Mouse (Mus musculus): Measurements from ENCODE around the gene Akt1s1. TPM values are rescaled to one million over a fixed set of nuclear protein-coding genes. Genes with fewer than 3 reads are reported as not detected.

Gene Akt1s1
- polyA plus RNA-seq, 1 experiment from 2014 or later: 45.3 TPM

DNA sequence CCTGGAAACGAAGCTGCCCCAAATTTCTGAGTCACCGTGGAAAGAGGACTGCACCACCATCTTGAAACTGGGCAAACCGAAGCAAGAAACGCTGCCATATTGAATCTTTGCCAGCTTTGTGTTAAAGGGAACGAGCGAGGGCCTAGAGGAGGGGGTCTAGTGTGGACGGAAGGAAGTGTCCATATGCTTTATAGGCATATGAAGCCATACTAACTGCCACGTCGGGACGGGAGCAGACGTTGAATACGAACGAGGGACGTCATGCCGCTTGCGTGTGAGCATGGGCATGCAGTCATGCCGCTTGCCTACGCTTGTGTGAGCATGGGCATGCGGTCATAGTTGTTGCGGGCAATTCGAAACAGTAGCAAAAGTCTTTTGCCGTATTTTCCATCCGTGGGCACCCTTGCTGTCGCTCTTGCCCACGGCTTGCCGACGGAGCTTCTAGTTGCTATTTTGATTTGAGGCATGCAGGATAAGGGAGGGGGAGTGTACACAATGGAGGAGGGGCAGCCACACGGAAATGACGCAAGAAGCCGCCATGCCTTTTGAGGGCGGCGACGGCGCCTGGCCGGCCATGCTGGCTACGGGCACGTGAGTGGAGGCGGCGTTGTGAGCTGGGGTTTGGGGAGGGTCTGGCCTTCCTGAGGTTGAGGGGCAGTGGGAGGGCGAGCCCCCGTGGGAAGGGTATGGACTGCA, 773 bp downstream of the Akt1s1 start:
- peak overlapping the region; percentile 84 for H3K4me3 ChIP-seq
- no peaks in the 10 kb centered on the region for H3K9me3 ChIP-seq (replicated peaks)
- H3K4me2 ChIP-seq: peak overlapping the region; percentile 95
- H3K4me1 ChIP-seq: peaks cover 51% of the 10 kb centered on the region
- H3K36me3 ChIP-seq: peaks cover 48% of the 10 kb centered on the region
- H3K27me3 ChIP-seq (replicated peaks): no peaks in the 10 kb centered on the region
- H3K27ac ChIP-seq: peak overlapping the region; percentile 94
- under 1% methylated on average over 41 of the region's 41 CpGs for WGBS (ENCODE audit: insufficient replicate concordance)
- H3K9ac ChIP-seq: peak overlapping the region; percentile 89
- ATAC-seq: peak; percentile 59

DNA sequence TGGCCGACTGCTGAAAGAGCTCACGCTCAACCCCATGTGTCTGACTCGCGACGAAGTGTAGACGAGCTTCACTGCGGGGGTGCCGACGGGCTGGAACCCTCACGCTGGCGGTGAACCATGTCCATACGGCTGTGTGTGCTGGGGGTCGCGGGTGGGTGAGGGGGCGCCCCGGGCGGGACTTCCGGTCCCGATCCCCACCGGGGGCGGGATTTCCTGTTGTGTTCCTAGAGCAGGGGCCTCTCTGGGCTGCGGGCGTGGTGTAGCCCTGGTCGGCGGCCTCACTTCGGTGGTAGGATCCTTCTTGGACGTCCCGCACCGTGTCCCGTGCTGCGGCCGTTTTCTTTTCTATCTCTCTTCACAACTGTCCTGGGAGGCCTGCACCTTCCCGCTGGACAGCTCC, 1.4 kb downstream of the Akt1s1 start:
- Histone ChIP-seq H3K27ac (peak overlapping the region; percentile 94), H3K4me2 (peak overlapping the region; percentile 95), H3K36me3 (peaks cover 42% of the 10 kb centered on the region), H3K9ac (peak overlapping the region; percentile 89), H3K27me3 (replicated peaks) (no peaks in the 10 kb centered on the region), H3K4me1 (peaks cover 57% of the 10 kb centered on the region), H3K4me3 (peak overlapping the region; percentile 84), H3K9me3 (replicated peaks) (no peaks in the 10 kb centered on the region)
- WGBS (ENCODE audit: insufficient replicate concordance): 0% methylated on average over 33 of the region's 33 CpGs
- ATAC-seq: peak; percentile 52

DNA sequence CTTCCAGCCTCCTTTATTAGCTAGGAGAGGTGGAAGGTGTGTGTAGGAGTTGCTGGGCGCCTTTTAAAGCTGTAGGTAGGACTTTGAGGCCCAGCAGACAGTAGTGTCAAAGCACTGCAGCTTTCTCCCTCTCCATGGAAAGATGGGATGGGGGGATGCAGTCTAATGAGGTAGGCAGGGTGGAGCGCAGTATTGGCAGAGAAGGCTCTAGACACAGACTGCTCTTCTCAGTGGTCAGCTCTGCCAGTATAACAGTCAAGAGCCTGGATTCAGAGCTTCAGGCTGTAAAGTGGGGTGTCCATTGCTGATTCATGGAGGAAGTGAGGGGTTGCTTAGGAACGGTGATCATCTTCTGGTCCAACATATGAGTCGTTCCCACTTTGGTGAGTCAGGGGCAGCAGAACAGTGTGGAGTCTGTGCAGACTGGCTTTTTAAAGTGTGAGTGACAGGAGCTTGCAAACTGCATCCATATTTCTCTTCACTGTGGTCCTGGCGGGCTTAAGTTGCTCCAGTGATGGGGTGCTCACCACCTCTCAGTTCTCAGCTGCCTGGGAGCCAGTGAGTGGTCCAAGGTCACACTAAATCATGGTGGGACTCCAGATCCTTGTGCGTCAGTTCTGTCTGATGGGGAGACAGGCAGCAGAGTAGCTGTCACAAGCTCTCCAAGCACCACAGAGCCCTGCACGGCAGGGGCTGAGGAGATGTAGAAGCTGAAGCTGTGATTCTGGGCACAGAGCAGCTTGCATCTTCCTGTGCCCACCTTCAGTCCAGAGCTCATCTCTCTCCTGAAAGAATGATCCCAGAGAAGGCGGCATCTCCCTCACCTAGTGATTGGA, 2.2 kb downstream of the Akt1s1 start:
- WGBS (ENCODE audit: insufficient replicate concordance): 57% methylated on average over 8 of the region's 8 CpGs
- no peaks in the 10 kb centered on the region for H3K9me3 ChIP-seq (replicated peaks)
- no peak for ATAC-seq
- peaks cover 34% of the 10 kb centered on the region for H3K36me3 ChIP-seq
- H3K27me3 ChIP-seq (replicated peaks): no peaks in the 10 kb centered on the region
- peak overlapping the region; percentile 84 for H3K4me3 ChIP-seq
- peak overlapping the region; percentile 89 for H3K9ac ChIP-seq
- peak overlapping the region; percentile 95 for H3K4me2 ChIP-seq
- peaks cover 65% of the 10 kb centered on the region for H3K4me1 ChIP-seq
- peak overlapping the region; percentile 94 for H3K27ac ChIP-seq

DNA sequence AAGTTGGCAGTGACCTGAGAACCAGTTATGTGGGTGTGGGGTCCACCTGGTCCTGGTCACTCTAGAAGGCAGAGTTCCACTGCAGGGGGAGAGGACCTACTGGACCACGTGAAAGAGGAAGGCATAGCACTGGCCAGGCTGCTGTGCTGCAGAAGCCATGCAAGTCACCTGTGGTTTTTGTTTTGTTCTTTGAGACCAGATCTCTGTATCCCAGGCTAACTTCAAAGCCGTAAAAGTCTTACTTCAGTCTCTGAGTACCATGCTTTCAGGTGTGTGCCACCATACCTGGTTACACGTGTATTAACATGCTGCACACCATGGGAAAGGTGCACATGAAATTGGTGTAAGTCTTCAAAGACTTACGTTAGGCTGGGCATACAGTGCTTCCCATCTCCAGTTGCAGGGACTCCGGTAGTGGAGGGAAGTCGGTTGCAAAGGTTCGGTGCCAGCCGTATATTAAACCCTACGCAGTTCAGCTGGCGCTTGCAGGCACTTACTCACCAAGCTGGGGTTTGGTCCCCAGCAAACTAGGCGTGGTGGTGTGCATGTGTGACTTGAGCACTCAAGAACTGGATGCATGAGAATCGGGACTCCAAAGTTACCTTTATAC, 2.9 kb downstream of the Akt1s1 start:
- 82% methylated on average over 12 of the region's 12 CpGs for WGBS (ENCODE audit: insufficient replicate concordance)
- H3K9ac ChIP-seq: peak overlapping the region; percentile 89
- H3K27me3 ChIP-seq (replicated peaks): no peaks in the 10 kb centered on the region
- H3K4me2 ChIP-seq: peak overlapping the region; percentile 95
- peaks cover 73% of the 10 kb centered on the region for H3K4me1 ChIP-seq
- H3K36me3 ChIP-seq: peaks cover 27% of the 10 kb centered on the region
- peak overlapping the region; percentile 94 for H3K27ac ChIP-seq
- peak overlapping the region; percentile 84; the same call in 1 of the 2 replicates for H3K4me3 ChIP-seq
- ATAC-seq: no peak
- H3K9me3 ChIP-seq (replicated peaks): no peaks in the 10 kb centered on the region

DNA sequence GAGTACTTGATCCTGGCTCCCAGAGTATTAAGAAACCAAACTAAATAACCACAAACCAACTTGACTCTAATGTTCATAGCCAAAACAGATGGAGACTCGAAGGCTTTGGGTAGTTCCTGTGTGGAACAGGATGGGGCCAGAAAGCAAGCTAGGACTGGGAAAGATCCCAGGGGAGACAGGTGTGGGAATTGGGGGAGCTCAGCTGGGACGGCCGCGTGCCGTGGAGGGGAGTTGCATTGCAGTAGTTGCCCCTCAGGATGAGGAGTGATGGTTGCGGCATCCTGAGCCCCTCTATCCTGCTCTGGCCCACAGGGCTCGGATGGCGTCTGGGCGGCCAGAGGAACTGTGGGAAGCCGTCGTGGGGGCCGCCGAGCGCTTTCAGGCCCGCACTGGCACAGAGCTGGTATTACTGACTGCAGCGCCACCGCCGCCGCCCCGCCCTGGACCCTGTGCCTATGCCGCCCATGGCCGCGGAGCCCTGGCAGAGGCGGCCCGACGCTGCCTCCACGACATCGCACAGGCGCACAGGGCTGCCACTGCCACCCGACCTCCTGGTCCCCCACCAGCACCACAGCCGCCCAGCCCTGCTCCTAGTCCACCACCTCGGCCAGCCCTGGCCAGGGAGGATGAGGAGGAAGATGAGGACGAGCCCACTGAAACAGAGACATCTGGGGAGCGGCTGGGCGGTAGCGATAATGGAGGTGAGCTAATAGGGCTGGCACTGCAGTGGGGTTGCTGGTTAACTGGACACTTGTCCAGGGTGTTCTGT, 3.7 kb downstream of the Akt1s1 start:
- 85% methylated on average over 36 of the region's 36 CpGs for WGBS (ENCODE audit: insufficient replicate concordance)
- Histone ChIP-seq H3K27me3 (replicated peaks) (no peaks in the 10 kb centered on the region), H3K4me1 (peaks cover 71% of the 10 kb centered on the region), H3K27ac (peak overlapping the region; percentile 97), H3K9me3 (replicated peaks) (no peaks in the 10 kb centered on the region), H3K4me3 (no peak overlapping the region), H3K4me2 (no peak overlapping the region), H3K36me3 (peaks cover 23% of the 10 kb centered on the region), H3K9ac (no peak overlapping the region)
- no peak for ATAC-seq

DNA sequence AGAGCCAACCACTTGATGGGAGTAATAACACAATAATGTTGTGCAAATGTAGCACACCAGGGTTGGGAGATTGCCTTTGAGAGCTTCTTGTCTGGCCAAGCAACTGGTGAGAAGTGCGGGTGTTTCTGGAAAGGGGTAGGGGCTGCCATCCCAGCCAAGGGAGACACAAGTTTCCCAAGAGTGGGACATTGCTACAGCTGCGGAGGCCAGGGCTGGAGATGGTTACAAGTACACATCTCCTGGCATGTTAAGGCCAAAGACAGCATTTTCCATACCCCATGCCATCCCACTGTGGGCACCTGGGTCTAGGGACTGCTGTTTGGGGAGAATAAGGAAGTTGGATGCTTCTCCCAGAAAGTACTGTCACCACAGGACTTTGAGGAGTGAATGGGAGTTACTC, 4.3 kb downstream of the Akt1s1 start:
- Histone ChIP-seq H3K4me1 (peaks cover 69% of the 10 kb centered on the region), H3K4me2 (peak overlapping the region; percentile 89), H3K27ac (peak overlapping the region; percentile 97)

DNA sequence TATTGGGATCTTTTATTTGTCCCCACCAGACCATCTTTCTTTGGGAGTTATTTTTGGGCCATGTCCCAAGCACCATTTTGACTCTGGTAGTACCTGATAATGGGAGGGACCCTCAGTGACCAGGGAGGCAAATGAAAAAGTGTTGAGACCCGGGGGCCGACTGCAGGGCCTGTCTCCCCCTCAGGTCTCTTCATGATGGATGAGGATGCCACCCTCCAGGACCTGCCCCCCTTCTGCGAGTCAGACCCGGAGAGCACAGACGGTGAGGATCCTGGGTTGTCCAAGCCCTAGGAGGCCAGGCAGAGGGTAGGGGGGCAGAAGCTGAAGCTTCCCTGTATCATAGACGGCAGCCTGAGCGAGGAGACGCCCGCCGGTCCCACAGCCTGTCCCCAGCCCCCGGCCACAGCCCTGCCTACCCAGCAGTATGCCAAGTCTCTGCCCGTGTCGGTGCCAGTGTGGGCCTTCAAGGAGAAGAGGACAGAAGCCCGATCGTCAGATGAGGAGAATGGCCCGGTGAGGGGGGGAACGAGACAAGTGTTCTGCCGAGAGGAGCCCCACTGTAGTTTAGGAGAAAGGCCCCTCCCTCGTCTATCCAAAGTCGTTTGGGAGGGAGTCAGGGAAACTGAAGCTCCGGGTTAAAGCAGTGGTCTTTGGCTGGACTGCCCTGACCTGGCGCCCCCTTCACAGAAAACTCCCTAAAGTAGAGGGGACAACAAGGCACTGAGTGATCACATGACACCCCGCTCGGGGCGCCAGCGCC, 5.0 kb downstream of the Akt1s1 start:
- peak overlapping the region; percentile 90 for H3K9ac ChIP-seq
- H3K4me1 ChIP-seq: peaks cover 74% of the 10 kb centered on the region
- H3K36me3 ChIP-seq: peaks cover 28% of the 10 kb centered on the region
- WGBS (ENCODE audit: insufficient replicate concordance): 29% methylated on average over 26 of the region's 26 CpGs
- peak overlapping the region; percentile 89 for H3K4me2 ChIP-seq
- no peaks in the 10 kb centered on the region for H3K9me3 ChIP-seq (replicated peaks)
- H3K27ac ChIP-seq: peak overlapping the region; percentile 97
- no peaks in the 10 kb centered on the region for H3K27me3 ChIP-seq (replicated peaks)
- peak; percentile 9 for ATAC-seq
- peak overlapping the region; percentile 72 for H3K4me3 ChIP-seq

More for the DNA sequence above, 4.3 kb downstream of the Akt1s1 start:
- Histone ChIP-seq H3K27me3 (replicated peaks) (no peaks in the 10 kb centered on the region), H3K9me3 (replicated peaks) (no peaks in the 10 kb centered on the region), H3K36me3 (peaks cover 23% of the 10 kb centered on the region), H3K9ac (peak overlapping the region; percentile 90; the same call in 1 of the 2 replicates), H3K4me3 (0 out of 2 replicates have a peak overlapping the region, but pooled peaks have one; percentile 72)
- WGBS (ENCODE audit: insufficient replicate concordance): 93% methylated on average over 2 of the region's 2 CpGs
- no peak for ATAC-seq

DNA sequence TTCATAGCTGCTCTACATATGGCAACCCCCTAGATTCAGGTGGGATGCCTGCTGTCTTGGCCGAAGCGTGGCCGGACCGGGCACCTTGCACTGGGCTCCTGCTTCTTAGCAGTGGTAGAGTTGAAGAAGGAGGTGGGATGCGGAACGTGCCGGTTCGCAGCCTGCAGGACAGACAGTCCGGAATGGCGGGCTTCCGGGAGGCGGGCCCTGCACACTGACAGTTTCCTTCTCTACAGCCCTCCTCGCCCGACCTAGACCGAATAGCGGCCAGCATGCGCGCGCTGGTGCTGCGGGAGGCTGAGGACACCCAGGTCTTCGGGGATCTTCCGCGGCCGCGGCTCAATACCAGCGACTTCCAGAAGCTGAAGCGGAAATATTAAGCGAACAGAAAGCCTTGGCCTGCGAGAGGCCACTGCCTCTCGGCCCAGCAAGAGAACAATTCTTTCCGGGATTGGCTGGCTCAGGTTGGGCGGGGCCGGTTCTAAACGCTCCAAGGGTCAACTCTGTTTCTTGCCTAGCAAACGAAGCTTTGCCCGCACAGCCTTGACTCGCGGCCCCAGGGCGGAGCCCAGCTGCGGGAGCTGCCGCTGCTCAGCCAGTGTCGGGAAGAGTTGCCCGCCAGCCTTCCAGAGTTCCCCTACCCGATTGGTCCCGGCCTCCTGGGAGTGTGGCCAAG, 5.7 kb downstream of the Akt1s1 start:
- H3K36me3 ChIP-seq: peaks cover 30% of the 10 kb centered on the region
- no peaks in the 10 kb centered on the region for H3K9me3 ChIP-seq (replicated peaks)
- H3K4me3 ChIP-seq: peak overlapping the region; percentile 72
- H3K27me3 ChIP-seq (replicated peaks): no peaks in the 10 kb centered on the region
- peak overlapping the region; percentile 97 for H3K27ac ChIP-seq
- H3K4me2 ChIP-seq: peak overlapping the region; percentile 89
- peak overlapping the region; percentile 90 for H3K9ac ChIP-seq
- WGBS (ENCODE audit: insufficient replicate concordance): under 1% methylated on average over 45 of the region's 45 CpGs
- peak; percentile 76 for ATAC-seq
- H3K4me1 ChIP-seq: peaks cover 77% of the 10 kb centered on the region

DNA sequence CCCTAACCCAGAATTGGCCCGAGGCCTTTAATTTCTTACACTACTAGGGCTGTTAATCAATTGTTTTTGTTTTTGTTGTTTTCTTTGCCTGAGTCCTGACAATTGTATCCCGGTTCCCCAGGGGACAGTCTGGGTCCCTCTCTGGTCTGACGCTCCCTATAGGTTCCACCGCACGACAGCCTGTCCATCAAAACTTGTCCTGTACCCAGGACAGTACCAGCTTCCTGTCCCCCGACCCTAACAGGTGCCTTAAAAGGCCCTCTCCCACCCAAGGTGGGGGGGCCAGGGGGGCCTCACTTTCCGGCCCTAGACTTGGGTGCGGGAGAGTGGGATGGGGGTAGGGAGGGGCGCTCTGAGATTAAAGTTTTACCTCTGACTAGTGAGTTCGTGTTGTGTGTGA, 6.2 kb downstream of the Akt1s1 start:
- peaks cover 36% of the 10 kb centered on the region for H3K36me3 ChIP-seq
- peaks cover 82% of the 10 kb centered on the region for H3K4me1 ChIP-seq
- 42% methylated on average over 10 of the region's 10 CpGs for WGBS (ENCODE audit: insufficient replicate concordance)
- peak overlapping the region; percentile 72 for H3K4me3 ChIP-seq
- H3K9ac ChIP-seq: peak overlapping the region; percentile 90
- H3K4me2 ChIP-seq: peak overlapping the region; percentile 89
- ATAC-seq: no peak
- H3K27ac ChIP-seq: peak overlapping the region; percentile 97
- no peaks in the 10 kb centered on the region for H3K27me3 ChIP-seq (replicated peaks)
- no peaks in the 10 kb centered on the region for H3K9me3 ChIP-seq (replicated peaks)

DNA sequence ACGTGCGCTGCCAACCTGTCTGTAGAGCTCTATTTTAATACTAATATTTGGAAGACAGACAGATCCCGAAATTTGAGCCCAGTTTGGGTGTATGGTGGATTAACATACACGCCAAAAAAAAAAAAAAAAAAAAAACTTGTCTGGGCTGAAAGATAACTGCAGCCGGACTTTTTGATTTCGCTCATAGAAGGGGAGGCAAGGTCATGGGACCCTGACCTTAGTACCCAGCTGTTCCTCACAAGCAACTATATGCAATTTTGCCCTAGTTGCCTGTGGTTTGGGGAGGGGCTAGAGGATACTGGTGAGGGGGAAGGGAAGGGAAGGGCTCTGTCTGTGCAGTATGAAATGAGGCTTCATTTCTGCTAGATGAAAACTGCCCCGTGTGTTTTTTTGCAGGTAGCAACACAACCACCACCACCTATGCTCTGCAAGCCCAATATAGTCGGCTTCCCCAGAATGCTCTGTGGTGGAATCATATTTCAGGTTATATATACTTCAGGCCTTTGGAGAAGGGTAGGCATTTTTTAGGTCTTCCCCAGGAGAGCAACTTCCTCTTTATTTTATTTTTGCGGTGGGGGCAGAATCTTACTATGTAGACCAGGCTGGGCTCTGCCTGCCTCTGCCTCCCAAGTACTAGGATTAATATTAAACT, 7.6 kb downstream of the Akt1s1 start:
- Histone ChIP-seq H3K36me3 (peaks cover 41% of the 10 kb centered on the region), H3K4me1 (peaks cover 83% of the 10 kb centered on the region), H3K27ac (peak overlapping the region; percentile 97), H3K9ac (peak overlapping the region; percentile 90), H3K9me3 (replicated peaks) (no peaks in the 10 kb centered on the region), H3K4me3 (peak overlapping the region; percentile 86), H3K27me3 (replicated peaks) (no peaks in the 10 kb centered on the region), H3K4me2 (peak overlapping the region; percentile 89)
- ATAC-seq: no peak
- WGBS (ENCODE audit: insufficient replicate concordance): 20% methylated on average over 9 of the region's 9 CpGs

Data from liver, embryonic 12.5 days (tissue).